Mouse (Mus musculus): ENCODE measurements around the gene Phyhipl.

DNA sequence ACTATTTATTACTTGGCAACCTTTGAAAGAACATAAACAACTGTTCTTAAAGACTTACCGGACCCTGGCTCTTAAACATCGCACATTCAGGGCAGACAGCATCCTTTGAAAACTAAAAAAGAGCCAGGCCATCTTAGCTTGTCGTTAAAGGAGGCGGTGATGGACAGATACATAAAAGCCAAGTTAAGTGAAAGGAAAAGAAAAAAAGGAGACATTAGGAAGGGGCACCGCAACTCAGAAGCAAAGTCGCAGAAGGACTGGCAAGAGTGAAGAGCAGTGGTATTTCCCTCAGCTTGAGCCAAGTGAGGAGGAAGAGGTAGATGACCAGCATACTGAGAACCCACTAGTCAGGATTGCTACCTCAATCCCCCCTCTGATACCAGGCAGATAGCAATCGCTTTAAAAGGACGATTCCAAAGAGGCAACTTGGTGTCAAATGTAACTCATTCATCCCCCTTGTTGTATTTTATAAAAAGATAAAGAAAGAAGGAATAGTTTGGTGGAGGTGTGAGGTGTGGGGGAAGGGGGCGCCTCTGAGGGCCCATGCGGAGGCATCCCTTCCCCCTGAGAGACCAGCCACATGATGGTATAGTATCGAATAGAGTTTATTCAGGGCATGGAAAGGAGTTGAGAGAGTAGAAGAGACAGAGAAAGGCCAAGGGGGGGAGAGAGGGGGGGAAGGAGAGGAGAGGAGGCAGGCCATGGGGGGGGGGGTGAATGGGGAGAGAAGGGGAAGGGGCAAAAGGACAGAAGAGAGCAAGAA, 31.4 kb upstream of the Phyhipl start:
- TF ChIP-seq CTCF (IDR thresholded peaks at IDR 0.05; ENCODE audit: low read depth, low read length) = no peak
- TF ChIP-seq POLR2A (IDR thresholded peaks at IDR 0.05; ENCODE audit: extremely low read depth, insufficient read depth, low read length) = no peak

All from liver, adult 2 months (tissue).